Mouse (Mus musculus): ENCODE data around the gene Flnb. TPM values are rescaled to one million over a fixed set of nuclear protein-coding genes. Genes with fewer than 3 reads are reported as not detected.
A peak's percentile ranks its signal among the peaks of the same experiment; 100 is the strongest.

Flnb gene
- polyA plus RNA-seq, 1 experiment from 2014 or later = 124 TPM

- ChIA-PET CTCF (interaction anchor here (0.9 to 1.0 kb wide), 2 partner anchors 10 to 94 kb away, joined by 3 read pairs; no protein-coding TSS in a partner anchor), POLR2A (no interaction called here)
- H3K27me3 ChIP-seq = no peaks in the 10 kb centered on the region
- peak; percentile 64 for ATAC-seq
- no peak for DNase-seq (ENCODE audit: low read depth, low spot score)
- in situ Hi-C loops (cut with MboI; ENCODE audit: low pct_unique_long_range_greater_than_20kb) = no loop called here
- TF ChIP-seq CTCF (IDR thresholded peaks at IDR 0.05) = no peak
Measured at GRCm38 (mm10) chr14:7918150-7918991, 100.6 kb downstream of the Flnb start.

GRCm38 (mm10) chr14:7919309-7919708 lies 101.6 kb downstream of the Flnb start:
- in situ Hi-C loops (cut with MboI; ENCODE audit: low pct_unique_long_range_greater_than_20kb) = no loop called here
- TF ChIP-seq CTCF (IDR thresholded peaks at IDR 0.05) = no peak
- ChIA-PET CTCF (interaction anchor here (1.4 kb wide), 1 partner anchor 69 kb away, joined by 3 read pairs; no protein-coding TSS in a partner anchor), POLR2A (no interaction called here)
- DNase-seq (ENCODE audit: low read depth, low spot score) (no peak), ATAC-seq (no peak)
- H3K27me3 ChIP-seq = no peaks in the 10 kb centered on the region

- ChIA-PET CTCF (interaction anchor here (1.2 to 1.4 kb wide), 2 partner anchors 9 to 70 kb away, joined by 3 read pairs; no protein-coding TSS in a partner anchor), POLR2A (no interaction called here)
- in situ Hi-C loops (cut with MboI; ENCODE audit: low pct_unique_long_range_greater_than_20kb) = no loop called here
- H3K27me3 ChIP-seq = no peaks in the 10 kb centered on the region
- no peak for ATAC-seq
- DNase-seq (ENCODE audit: low read depth, low spot score) = no peak
- no peak for TF ChIP-seq CTCF (IDR thresholded peaks at IDR 0.05)
Measured at GRCm38 (mm10) chr14:7919921-7920320, 102.2 kb downstream of the Flnb start.

GRCm38 (mm10) chr14:7921459-7921858 lies 103.7 kb downstream of the Flnb start:
- POLR2A ChIA-PET = no interaction called here

GRCm38 (mm10) chr14:7923635-7924034 lies 105.9 kb downstream of the Flnb start:
- in situ Hi-C loops (cut with MboI; ENCODE audit: low pct_unique_long_range_greater_than_20kb) = no loop called here
- no peak for TF ChIP-seq CTCF (IDR thresholded peaks at IDR 0.05)
- H3K27me3 ChIP-seq = no peaks in the 10 kb centered on the region
- ChIA-PET POLR2A (no interaction called here), CTCF (interaction anchor here (0.8 kb wide), 1 partner anchor 24 kb away, joined by 3 read pairs; no protein-coding TSS in a partner anchor)
- DNase-seq (ENCODE audit: low read depth, low spot score) = no peak
- no peak for ATAC-seq

More at GRCm38 (mm10) chr14:7921459-7921858, 103.7 kb downstream of the Flnb start:
- in situ Hi-C loops (cut with MboI; ENCODE audit: low pct_unique_long_range_greater_than_20kb) = no loop called here
- no peaks in the 10 kb centered on the region for H3K27me3 ChIP-seq
- no peak for ATAC-seq
- no peak for TF ChIP-seq CTCF (IDR thresholded peaks at IDR 0.05)
- no peak for DNase-seq (ENCODE audit: low read depth, low spot score)
- CTCF ChIA-PET = interaction anchor here (1.4 kb wide), 1 partner anchor 12 kb away, joined by 6 read pairs; no protein-coding TSS in a partner anchor

- in situ Hi-C loops (cut with MboI; ENCODE audit: low pct_unique_long_range_greater_than_20kb) = no loop called here
- DNase-seq (ENCODE audit: low read depth, low spot score) (no peak), ATAC-seq (no peak)
- H3K27me3 ChIP-seq = no peaks in the 10 kb centered on the region
- POLR2A ChIA-PET = no interaction called here
- TF ChIP-seq CTCF (IDR thresholded peaks at IDR 0.05) = no peak
- CTCF ChIA-PET = interaction anchor here (0.7 to 1.3 kb wide), 3 partner anchors 10 to 36 kb away, joined by 3 read pairs; no protein-coding TSS in a partner anchor
Measured at GRCm38 (mm10) chr14:7928362-7928761, 110.6 kb downstream of the Flnb start.

GRCm38 (mm10) chr14:7929029-7929428 lies 111.3 kb downstream of the Flnb start:
- in situ Hi-C loops (cut with MboI; ENCODE audit: low pct_unique_long_range_greater_than_20kb) = no loop called here
- no peak for ATAC-seq
- POLR2A ChIA-PET = no interaction called here
- TF ChIP-seq CTCF (IDR thresholded peaks at IDR 0.05) = no peak
- H3K27me3 ChIP-seq = no peaks in the 10 kb centered on the region
- CTCF ChIA-PET = interaction anchor here (0.9 to 1.2 kb wide), 2 partner anchors 9 to 11 kb away, joined by 3 read pairs; no protein-coding TSS in a partner anchor
- no peak for DNase-seq (ENCODE audit: low read depth, low spot score)

- CTCF ChIA-PET = interaction anchor here (1.0 kb wide), 1 partner anchor 8 kb away, joined by 4 read pairs; no protein-coding TSS in a partner anchor
Measured at GRCm38 (mm10) chr14:7932151-7932550, 114.4 kb downstream of the Flnb start.

GRCm38 (mm10) chr14:7934166-7934565 lies 116.4 kb downstream of the Flnb start:
- in situ Hi-C loops (cut with MboI; ENCODE audit: low pct_unique_long_range_greater_than_20kb) = no loop called here
- DNase-seq (ENCODE audit: low read depth, low spot score) (no peak), ATAC-seq (no peak)
- ChIA-PET POLR2A (no interaction called here), CTCF (interaction anchor here (1.5 to 2.3 kb wide), 2 partner anchors 12 to 32 kb away, joined by 3 to 6 read pairs; no protein-coding TSS in a partner anchor)
- TF ChIP-seq CTCF (IDR thresholded peaks at IDR 0.05) = no peak
- H3K27me3 ChIP-seq = no peaks in the 10 kb centered on the region

More at GRCm38 (mm10) chr14:7932151-7932550, 114.4 kb downstream of the Flnb start:
- POLR2A ChIA-PET = no interaction called here
- no peaks in the 10 kb centered on the region for H3K27me3 ChIP-seq
- in situ Hi-C loops (cut with MboI; ENCODE audit: low pct_unique_long_range_greater_than_20kb) = no loop called here
- no peak for TF ChIP-seq CTCF (IDR thresholded peaks at IDR 0.05)
- ATAC-seq = no peak
- no peak for DNase-seq (ENCODE audit: low read depth, low spot score)

- H3K27me3 ChIP-seq = no peaks in the 10 kb centered on the region
- CTCF ChIA-PET = no interaction called here
- in situ Hi-C loops (cut with MboI; ENCODE audit: low pct_unique_long_range_greater_than_20kb) = no loop called here
- DNase-seq (ENCODE audit: low read depth, low spot score) (no peak), ATAC-seq (no peak)
- no peak for TF ChIP-seq CTCF (IDR thresholded peaks at IDR 0.05)
- POLR2A ChIA-PET = no interaction called here
Measured at GRCm38 (mm10) chr14:7937052-7937630, 119.4 kb downstream of the Flnb start.

All from Patski (cell line).